In genomic region chr11:67965905-67966878, GRCm38 (mm10) we compare ENCODE assay signal across 8 mouse cellular contexts. TPM values are rescaled to one million over a fixed set of nuclear protein-coding genes. Genes with fewer than 3 reads are reported as not detected.
A peak's percentile ranks its signal among the peaks of the same experiment; 100 is the strongest.
DNase-seq lines count a peak whose midpoint lies in the region; ATAC-seq and TF ChIP-seq lines count a peak whose summit lies in the region.

TSS of gene Stx8 (plus strand) at chr11:67966193.

- H3K9ac ChIP-seq in ES-Bruce4 (ENCODE audit: low read depth, poor library complexity, severe bottlenecking), result peak within 1 kb of the TSS; percentile 46
- peak within 1 kb of the TSS; percentile 81 for H3K9ac ChIP-seq in forebrain, embryonic 14.5 days (ENCODE audit: low read length)

- WGBS in forebrain, embryonic 14.5 days, result under 1% methylated on average over 28 of the region's 28 CpGs
- WGBS in lung, adult 2 months, result under 1% methylated on average over 28 of the region's 28 CpGs

- TF ChIP-seq POLR2A in ES-Bruce4 (IDR thresholded peaks at IDR 0.05; ENCODE audit: insufficient read depth, low read length), result no peak
- peak; percentile 75; the same call in 1 of the 2 replicates for TF ChIP-seq POLR2A in lung, adult 2 months (IDR thresholded peaks at IDR 0.05; ENCODE audit: borderline replicate concordance, extremely low read depth, low read depth, low read length)

- TF ChIP-seq EP300 in ES-Bruce4 (IDR thresholded peaks at IDR 0.05; ENCODE audit: insufficient read depth, low read depth, low read length), result 0 out of 2 replicates have a peak, but pooled peaks have one; percentile 41

- DNase-seq in forebrain, embryonic 14.5 days (ENCODE audit: low spot score), result peak; percentile 84
- DNase-seq in heart, postnatal 25 days (ENCODE audit: low spot score), result peak; percentile 80
- DNase-seq in layer of hippocampus, adult 18-20 months (ENCODE audit: low spot score in 2 of 2), result peak; percentile 79 to 95
- DNase-seq in lung, adult 2 months, result peak; percentile 95
- DNase-seq in thymus, adult 18-20 months, result peak; percentile 83 to 87

- peak within 1 kb of the TSS; percentile 85 for H3K4me3 ChIP-seq in ES-Bruce4 (ENCODE audit: low read depth, low read length)
- peak within 1 kb of the TSS; percentile 73 for H3K4me3 ChIP-seq in forebrain, embryonic 14.5 days (ENCODE audit: low read depth, low read length)
- peak within 1 kb of the TSS; percentile 80 for H3K4me3 ChIP-seq in lung, adult 2 months (replicated peaks; ENCODE audit: extremely low read depth, low read depth, low read length)

- TF ChIP-seq CTCF in ES-Bruce4 (IDR thresholded peaks at IDR 0.05; ENCODE audit: low read depth, low read length), result no peak
- TF ChIP-seq CTCF in lung, adult 2 months (IDR thresholded peaks at IDR 0.05; ENCODE audit: insufficient read depth, low read length), result no peak

- no peaks in the 10 kb centered on the region for H3K36me3 ChIP-seq in ES-Bruce4 (ENCODE audit: control insufficient read depth, insufficient read depth, low read length, poor library complexity, severe bottlenecking)
- no peaks in the 10 kb centered on the region for H3K36me3 ChIP-seq in forebrain, embryonic 14.5 days (ENCODE audit: control insufficient read depth, insufficient read depth, low read length)

- intact Hi-C loops in heart, postnatal 25 days (cut with DNase I), result loop anchor here (10.0 kb wide), 1 partner anchor 71 kb away; no protein-coding TSS in a partner anchor

- peak within 1 kb of the TSS; percentile 87 for H3K4me2 ChIP-seq in forebrain, embryonic 14.5 days (ENCODE audit: low read length)

- H3K27me3 ChIP-seq in ES-Bruce4 (ENCODE audit: control insufficient read depth, insufficient read depth, low read length, poor library complexity, severe bottlenecking), result no peaks in the 10 kb centered on the region
- no peaks in the 10 kb centered on the region for H3K27me3 ChIP-seq in forebrain, embryonic 14.5 days (replicated peaks; ENCODE audit: control insufficient read depth, insufficient read depth, low read length)

- H3K27ac ChIP-seq in ES-Bruce4 (ENCODE audit: insufficient read depth, low read length), result no peak within 1 kb of the TSS
- H3K27ac ChIP-seq in forebrain, embryonic 14.5 days (ENCODE audit: low read depth, low read length), result no peak within 1 kb of the TSS

- no peaks in the 10 kb centered on the region for H3K4me1 ChIP-seq in ES-Bruce4 (ENCODE audit: control insufficient read depth, insufficient read depth, low read length)
- H3K4me1 ChIP-seq in forebrain, embryonic 14.5 days (ENCODE audit: control insufficient read depth, insufficient read depth, low read length), result peaks cover 7% of the 10 kb centered on the region
- peaks cover 3% of the 10 kb centered on the region; the same call in 1 of the 2 replicates for H3K4me1 ChIP-seq in lung, adult 2 months (ENCODE audit: control insufficient read depth, insufficient read depth, low read length)

- ATAC-seq in cerebellum, adult (ENCODE audit: insufficient number of reproducible peaks, low FRiP score, low TSS enrichment), result peak; percentile 52; the same call in 1 of the 2 replicates
- peak; percentile 82 for ATAC-seq in forebrain, embryonic 14.5 days
- peak; percentile 90 for ATAC-seq in neutrophil, adult 5-6 weeks (ENCODE audit: extremely low read depth, insufficient number of reproducible peaks, low FRiP score, poor library complexity, severe bottlenecking)

- no peaks in the 10 kb centered on the region for H3K9me3 ChIP-seq in ES-Bruce4 (replicated peaks; ENCODE audit: control insufficient read depth, insufficient read depth, low read length, poor library complexity, severe bottlenecking)
- no peaks in the 10 kb centered on the region for H3K9me3 ChIP-seq in forebrain, embryonic 14.5 days (replicated peaks; ENCODE audit: control insufficient read depth, low read length)

RNA-seq across cellular contexts. Expression of gene Stx8, which starts in this region (rescaled TPM):
- polyA plus RNA-seq in ES-Bruce4 (2011; ENCODE audit: insufficient read depth, insufficient read length, low read depth, missing spikeins), result 35.8 and 37.7 TPM in 2 replicates
- 73.6 and 74.1 TPM in 2 replicates for polyA plus RNA-seq in forebrain, embryonic 14.5 days (2014; fragmentation: Nextera tagmentation; extraction: Ambion mirVana)
- 10 to 100 TPM; 26.7 to 30.1 TPM for total RNA-seq in heart, postnatal 25 days (2021)
- total RNA-seq in layer of hippocampus, adult 18-20 months (2021), result 10 to 100 TPM; 38.3 to 39.1 TPM
- 3.9 and 8.7 TPM in 2 replicates for polyA plus RNA-seq in lung, adult 2 months (2012; rRNA removed)
- 35.2 and 43.9 TPM in 2 replicates for total RNA-seq in neutrophil, adult 5-6 weeks (2017)
